Mouse (Mus musculus) heart, postnatal 4 days (tissue): Measurements from ENCODE around the gene Tdo2. TPM values are rescaled to one million over a fixed set of nuclear protein-coding genes. Genes with fewer than 3 reads are reported as not detected.

ENCODE experiments used
- DNase-seq: peaks from one replicate; pipeline ENCODE4 v3.0.0; 2021
- total RNA-seq, 2 experiments: library from RNA; stranded (reverse); gene quantifications; 2 replicates each; pipeline ENCODE4 v1.2.3; 2021

Tdo2 gene
- total RNA-seq: not detected

GRCm38 (mm10) chr3:81976102-81976501 lies at the start of gene Tdo2:
Gene Tdo2, minus strand, starts transcription at chr3:81976202.
- no peak for DNase-seq

- no peak for DNase-seq
These were observed 47.1 kb upstream of the Tdo2 start for GRCm38 (mm10) chr3:82023065-82023464.

GRCm38 (mm10) chr3:82022421-82022920 lies 46.5 kb upstream of the Tdo2 start:
- no peak for DNase-seq

- no peak for DNase-seq
These were observed 38.2 kb upstream of the Tdo2 start for GRCm38 (mm10) chr3:82014148-82014703.

GRCm38 (mm10) chr3:82007002-82007401 lies 31.0 kb upstream of the Tdo2 start:
- no peak for DNase-seq

- DNase-seq: peak; percentile 34
These were observed 20.0 kb upstream of the Tdo2 start for GRCm38 (mm10) chr3:81995988-81996387.

GRCm38 (mm10) chr3:81995371-81995770 lies 19.4 kb upstream of the Tdo2 start:
- no peak for DNase-seq

- no peak for DNase-seq
These were observed 14.5 kb upstream of the Tdo2 start for GRCm38 (mm10) chr3:81990531-81990930.

- DNase-seq: peak; percentile 7
These were observed 13.7 kb upstream of the Tdo2 start for GRCm38 (mm10) chr3:81989692-81990141.

- DNase-seq: no peak
These were observed 11.6 kb upstream of the Tdo2 start for GRCm38 (mm10) chr3:81987628-81988027.

GRCm38 (mm10) chr3:81986103-81986502 lies 10.1 kb upstream of the Tdo2 start:
- no peak for DNase-seq

- no peak for DNase-seq
These were observed 9.1 kb upstream of the Tdo2 start for GRCm38 (mm10) chr3:81985100-81985499.

- no peak for DNase-seq
These were observed 7.3 kb upstream of the Tdo2 start for GRCm38 (mm10) chr3:81983120-81983895.

GRCm38 (mm10) chr3:81981990-81982389 lies 6.0 kb upstream of the Tdo2 start, which contains the start of gene Asic5:
Gene Asic5, plus strand, starts transcription at chr3:81982290.
- no peak for DNase-seq

- no peak for DNase-seq
These were observed 5.6 kb upstream of the Tdo2 start for GRCm38 (mm10) chr3:81981576-81981975.

GRCm38 (mm10) chr3:81975607-81976006 lies 395 bp downstream of the Tdo2 start:
- no peak for DNase-seq

- DNase-seq: no peak
These were observed 11.4 kb downstream of the Tdo2 start for GRCm38 (mm10) chr3:81964596-81964995.

GRCm38 (mm10) chr3:81963768-81964167 lies 12.2 kb downstream of the Tdo2 start:
- no peak for DNase-seq

GRCm38 (mm10) chr3:81961336-81961735 lies 14.7 kb downstream of the Tdo2 start:
- DNase-seq: no peak

- DNase-seq: no peak
These were observed 18.5 kb downstream of the Tdo2 start for GRCm38 (mm10) chr3:81957484-81957883.

GRCm38 (mm10) chr3:81951785-81952184 lies 24.2 kb downstream of the Tdo2 start:
- no peak for DNase-seq

GRCm38 (mm10) chr3:81949048-81949447 lies 27.0 kb downstream of the Tdo2 start:
- no peak for DNase-seq

GRCm38 (mm10) chr3:81944851-81945393 lies 31.1 kb downstream of the Tdo2 start:
- no peak for DNase-seq

GRCm38 (mm10) chr3:81943097-81943496 lies 32.9 kb downstream of the Tdo2 start:
- no peak for DNase-seq
